Mouse (Mus musculus): ENCODE data around the gene Olfr923.
"Not testable (repeated sequence)": the region's sequence is repeated elsewhere in the genome, so short reads cannot be mapped to it uniquely, and the experiment has no call there.

Olfr923 gene

GRCm38 (mm10) chr9:38826245-38826644, at the start of gene Olfr923:
Olfr923 (plus strand) TSS chr9:38826545.
- in situ Hi-C loops (cut with MboI, MseI), result no loop called here

GRCm38 (mm10) chr9:38792689-38793088, 33.7 kb upstream of the Olfr923 start:
- in situ Hi-C loops (cut with MboI, MseI), result no loop called here

GRCm38 (mm10) chr9:38805696-38806095, 20.6 kb upstream of the Olfr923 start:
- in situ Hi-C loops (cut with MboI, MseI), result no loop called here

GRCm38 (mm10) chr9:38814314-38814713, 12.0 kb upstream of the Olfr923 start, which contains the start of gene Olfr922:
Olfr922 (plus strand) TSS chr9:38814614.
- in situ Hi-C loops (cut with MboI, MseI), result loop anchor here in 1 of 2 experiments (5.0 kb wide), 1 partner anchor 48 kb away; no protein-coding TSS in a partner anchor

GRCm38 (mm10) chr9:38815458-38815986, 10.8 kb upstream of the Olfr923 start:
- in situ Hi-C loops (cut with MboI, MseI), result no loop called here

GRCm38 (mm10) chr9:38833027-38833426, 6.7 kb downstream of the Olfr923 start:
- in situ Hi-C loops (cut with MboI, MseI), result no loop called here

- in situ Hi-C loops (cut with MboI, MseI), result no loop called here
These were observed 17.8 kb downstream of the Olfr923 start, which contains the start of gene Olfr924 for GRCm38 (mm10) chr9:38844149-38844548. Olfr924 (plus strand) TSS chr9:38844449.

GRCm38 (mm10) chr9:38854760-38855159, 28.4 kb downstream of the Olfr923 start, which contains the start of gene Olfr26:
Olfr26 (plus strand) TSS chr9:38855060.
- in situ Hi-C loops (cut with MboI, MseI), result no loop called here

- in situ Hi-C loops (cut with MboI, MseI), result not testable (repeated sequence)
These were observed 48.5 kb downstream of the Olfr923 start for GRCm38 (mm10) chr9:38874880-38875279.

GRCm38 (mm10) chr9:38876826-38877225, 50.5 kb downstream of the Olfr923 start, which contains the start of gene Olfr926:
Olfr926 (plus strand) TSS chr9:38877126.
- in situ Hi-C loops (cut with MboI, MseI), result no loop called here
